Mouse (Mus musculus): ENCODE measurements around the gene Mark3.

DNA sequence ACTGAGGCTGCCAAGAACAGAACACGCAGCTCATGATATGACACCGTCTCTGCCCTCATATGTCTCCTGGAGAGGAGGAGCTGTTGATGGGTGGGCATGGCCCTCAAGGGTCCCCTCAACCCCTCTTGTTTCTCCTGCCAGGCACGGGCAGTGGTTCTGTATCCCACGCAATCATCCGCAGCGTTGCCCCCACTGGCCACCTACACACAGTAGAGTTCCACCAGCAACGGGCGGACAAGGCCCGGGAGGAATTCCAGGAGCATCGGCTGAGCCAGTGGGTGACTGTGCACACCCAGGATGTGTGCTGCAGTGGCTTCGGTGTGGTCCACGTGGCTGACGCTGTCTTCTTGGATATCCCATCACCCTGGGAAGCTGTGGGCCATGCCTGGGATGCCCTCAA is 106.3 kb downstream of the Mark3 start:
- no peak for TF ChIP-seq CTCF (conservative IDR thresholded peaks at IDR 0.05; ENCODE audit: insufficient read depth, insufficient read length, low read depth, low read length)
- no peak for TF ChIP-seq POLR2A (IDR thresholded peaks at IDR 0.05; ENCODE audit: low read depth, low read length)
